Mouse (Mus musculus): ENCODE measurements around the gene Bola1. TPM values are rescaled to one million over a fixed set of nuclear protein-coding genes. Genes with fewer than 3 reads are reported as not detected.

Bola1 gene
- polyA plus RNA-seq, 1 experiment = 88.0 TPM

GRCm38 (mm10) chr3:96266132-96266710 lies 46.7 kb upstream of the Bola1 start:
- Histone ChIP-seq H3K4me3 (no peak overlapping the region), H3K36me3 (ENCODE audit: control insufficient read depth, insufficient read depth) (no peaks in the 10 kb centered on the region), H3K79me2 (ENCODE audit: control insufficient read depth, insufficient read depth) (no peaks in the 10 kb centered on the region), H3ac (ENCODE audit: control insufficient read depth, insufficient read length) (no peak overlapping the region), H3K4me2 (ENCODE audit: low read depth) (no peak overlapping the region), H3K27me3 (ENCODE audit: control insufficient read depth, insufficient read depth, insufficient read length) (no peaks in the 10 kb centered on the region)
- TF ChIP-seq USF1 (IDR thresholded peaks at IDR 0.05; ENCODE audit: low read depth) = no peak
- TF ChIP-seq TCF12 (IDR thresholded peaks at IDR 0.05; ENCODE audit: insufficient read depth, poor library complexity, severe bottlenecking) = no peak
- TF ChIP-seq E2F4 (IDR thresholded peaks at IDR 0.05; ENCODE audit: insufficient read depth) = no peak
- no peak for TF ChIP-seq POLR2A (IDR thresholded peaks at IDR 0.05; ENCODE audit: insufficient read length, low read depth)
- TF ChIP-seq CEBPB (IDR thresholded peaks at IDR 0.05; ENCODE audit: insufficient read depth, poor library complexity, severe bottlenecking) = no peak
- TF ChIP-seq POLR2AphosphoS2 (IDR thresholded peaks at IDR 0.05; ENCODE audit: insufficient read length, low read depth) = no peak
- no peak for TF ChIP-seq REST (IDR thresholded peaks at IDR 0.05; ENCODE audit: insufficient read depth, insufficient read length)
- TF ChIP-seq SRF (IDR thresholded peaks at IDR 0.05; ENCODE audit: control insufficient read depth, insufficient read length, low read depth) = no peak
- TF ChIP-seq MYOG (IDR thresholded peaks at IDR 0.05; ENCODE audit: control insufficient read depth in 1 of 3, insufficient read depth in 1 of 3, insufficient read length in 2 of 3, low read depth in 2 of 3) = no peak
- no peak for TF ChIP-seq TCF3 (IDR thresholded peaks at IDR 0.05; ENCODE audit: insufficient read length, low read depth)
- TF ChIP-seq MYOD1 (IDR thresholded peaks at IDR 0.05; ENCODE audit: control insufficient read depth in 1 of 3, insufficient read length in 2 of 3, low read depth in 2 of 3) = no peak
- TF ChIP-seq MAX (IDR thresholded peaks at IDR 0.05; ENCODE audit: low read depth) = no peak

- TF ChIP-seq TCF3 (IDR thresholded peaks at IDR 0.05; ENCODE audit: insufficient read length, low read depth) (no peak), SRF (IDR thresholded peaks at IDR 0.05; ENCODE audit: control insufficient read depth, insufficient read length, low read depth) (no peak), POLR2A (IDR thresholded peaks at IDR 0.05; ENCODE audit: insufficient read length, low read depth) (no peak), USF1 (IDR thresholded peaks at IDR 0.05; ENCODE audit: low read depth) (no peak)
- Histone ChIP-seq H3K4me2 (ENCODE audit: low read depth) (peak overlapping the region; percentile 85), H3K4me3 (peak overlapping the region; percentile 47)
Measured at GRCm38 (mm10) chr3:96264404-96264949, 45.0 kb upstream of the Bola1 start.

GRCm38 (mm10) chr3:96263558-96264403 lies 44.3 kb upstream of the Bola1 start:
- H3ac ChIP-seq (ENCODE audit: control insufficient read depth, insufficient read length) = peak overlapping the region; percentile 62
- no peaks in the 10 kb centered on the region for H3K79me2 ChIP-seq (ENCODE audit: control insufficient read depth, insufficient read depth)
- peak overlapping the region; percentile 85 for H3K4me2 ChIP-seq (ENCODE audit: low read depth)
- TF ChIP-seq MAX (IDR thresholded peaks at IDR 0.05; ENCODE audit: low read depth) = no peak
- TF ChIP-seq SRF (IDR thresholded peaks at IDR 0.05; ENCODE audit: control insufficient read depth, insufficient read length, low read depth) = no peak
- no peak for TF ChIP-seq TCF3 (IDR thresholded peaks at IDR 0.05; ENCODE audit: insufficient read length, low read depth)
- TF ChIP-seq MYOD1 (IDR thresholded peaks at IDR 0.05; ENCODE audit: control insufficient read depth in 1 of 3, insufficient read length in 2 of 3, low read depth in 2 of 3) = no peak
- TF ChIP-seq CEBPB (IDR thresholded peaks at IDR 0.05; ENCODE audit: insufficient read depth, poor library complexity, severe bottlenecking) = no peak
- TF ChIP-seq POLR2AphosphoS2 (IDR thresholded peaks at IDR 0.05; ENCODE audit: insufficient read length, low read depth) = no peak
- TF ChIP-seq TCF12 (IDR thresholded peaks at IDR 0.05; ENCODE audit: insufficient read depth, poor library complexity, severe bottlenecking) = no peak
- no peak for TF ChIP-seq USF1 (IDR thresholded peaks at IDR 0.05; ENCODE audit: low read depth)
- TF ChIP-seq REST (IDR thresholded peaks at IDR 0.05; ENCODE audit: insufficient read depth, insufficient read length) = no peak
- no peak for TF ChIP-seq E2F4 (IDR thresholded peaks at IDR 0.05; ENCODE audit: insufficient read depth)
- TF ChIP-seq MYOG (IDR thresholded peaks at IDR 0.05; ENCODE audit: control insufficient read depth in 1 of 3, insufficient read depth in 1 of 3, insufficient read length in 2 of 3, low read depth in 2 of 3) = no peak
- no peak for TF ChIP-seq POLR2A (IDR thresholded peaks at IDR 0.05; ENCODE audit: insufficient read length, low read depth)
- H3K4me3 ChIP-seq = peak overlapping the region; percentile 47
- no peaks in the 10 kb centered on the region for H3K27me3 ChIP-seq (ENCODE audit: control insufficient read depth, insufficient read depth, insufficient read length)
- H3K36me3 ChIP-seq (ENCODE audit: control insufficient read depth, insufficient read depth) = no peaks in the 10 kb centered on the region

More at GRCm38 (mm10) chr3:96264404-96264949, 45.0 kb upstream of the Bola1 start:
- Histone ChIP-seq H3K27me3 (ENCODE audit: control insufficient read depth, insufficient read depth, insufficient read length) (no peaks in the 10 kb centered on the region), H3ac (ENCODE audit: control insufficient read depth, insufficient read length) (no peak overlapping the region), H3K36me3 (ENCODE audit: control insufficient read depth, insufficient read depth) (no peaks in the 10 kb centered on the region), H3K79me2 (ENCODE audit: control insufficient read depth, insufficient read depth) (no peaks in the 10 kb centered on the region)

DNA sequence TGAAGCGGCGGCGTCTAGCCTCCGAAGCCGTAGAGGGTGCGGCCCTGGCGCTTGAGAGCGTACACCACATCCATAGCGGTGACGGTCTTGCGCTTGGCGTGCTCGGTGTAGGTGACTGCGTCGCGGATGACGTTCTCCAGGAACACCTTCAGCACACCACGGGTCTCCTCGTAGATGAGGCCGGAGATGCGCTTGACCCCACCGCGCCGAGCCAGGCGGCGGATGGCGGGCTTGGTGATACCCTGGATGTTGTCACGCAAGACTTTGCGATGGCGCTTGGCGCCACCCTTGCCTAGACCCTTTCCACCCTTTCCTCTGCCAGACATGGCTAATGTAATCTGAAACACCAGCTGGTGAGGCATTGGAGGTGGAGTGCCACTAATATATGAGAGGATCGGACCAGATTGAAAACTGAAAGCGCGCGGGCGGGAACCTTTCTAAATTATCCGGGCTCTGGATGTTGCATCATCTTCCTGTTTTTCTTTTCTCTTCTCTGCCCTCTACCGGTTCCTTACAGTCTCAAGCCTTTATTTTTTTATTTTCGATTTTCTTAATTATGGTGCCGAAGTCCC lies 43.6 kb upstream of the Bola1 start, which contains the start of gene Hist2h4:
Gene Hist2h4, minus strand, starts transcription at position 333 of the 572 bp plus-strand sequence.
- H3K4me2 ChIP-seq (ENCODE audit: low read depth) = peak within 1 kb of the TSS; percentile 87
- H3K36me3 ChIP-seq (ENCODE audit: control insufficient read depth, insufficient read depth) = no peaks in the 10 kb centered on the region
- H3K27me3 ChIP-seq (ENCODE audit: control insufficient read depth, insufficient read depth, insufficient read length) = no peaks in the 10 kb centered on the region
- no peaks in the 10 kb centered on the region for H3K79me2 ChIP-seq (ENCODE audit: control insufficient read depth, insufficient read depth)
- H3ac ChIP-seq (ENCODE audit: control insufficient read depth, insufficient read length) = peak within 1 kb of the TSS; percentile 62
- TF ChIP-seq TCF12 (IDR thresholded peaks at IDR 0.05; ENCODE audit: insufficient read depth, poor library complexity, severe bottlenecking) = no peak
- peak; percentile 42 for TF ChIP-seq SRF (IDR thresholded peaks at IDR 0.05; ENCODE audit: control insufficient read depth, insufficient read length, low read depth)
- peak; percentile 19 to 43 (median 37) for TF ChIP-seq MYOG (IDR thresholded peaks at IDR 0.05; ENCODE audit: control insufficient read depth in 1 of 3, insufficient read depth in 1 of 3, insufficient read length in 2 of 3, low read depth in 2 of 3)
- TF ChIP-seq CEBPB (IDR thresholded peaks at IDR 0.05; ENCODE audit: insufficient read depth, poor library complexity, severe bottlenecking) = peak; percentile 96
- peak; percentile 26 for TF ChIP-seq REST (IDR thresholded peaks at IDR 0.05; ENCODE audit: insufficient read depth, insufficient read length)
- TF ChIP-seq MYOD1 (IDR thresholded peaks at IDR 0.05; ENCODE audit: control insufficient read depth in 1 of 3, insufficient read length in 2 of 3, low read depth in 2 of 3) = peak in 2 of 3 experiments; percentile 32 to 38
- peak; percentile 100 for TF ChIP-seq POLR2AphosphoS2 (IDR thresholded peaks at IDR 0.05; ENCODE audit: insufficient read length, low read depth)
- no peak for TF ChIP-seq TCF3 (IDR thresholded peaks at IDR 0.05; ENCODE audit: insufficient read length, low read depth)
- no peak for TF ChIP-seq USF1 (IDR thresholded peaks at IDR 0.05; ENCODE audit: low read depth)
- TF ChIP-seq MAX (IDR thresholded peaks at IDR 0.05; ENCODE audit: low read depth) = no peak
- TF ChIP-seq POLR2A (IDR thresholded peaks at IDR 0.05; ENCODE audit: insufficient read length, low read depth) = peak; percentile 94
- TF ChIP-seq E2F4 (IDR thresholded peaks at IDR 0.05; ENCODE audit: insufficient read depth) = peak; percentile 93
- H3K4me3 ChIP-seq = peak within 1 kb of the TSS; percentile 47
